Mouse (Mus musculus): ENCODE measurements around the gene Vsnl1.

- TF ChIP-seq CTCF (IDR thresholded peaks at IDR 0.05; ENCODE audit: low read depth, low read length) (no peak), EP300 (IDR thresholded peaks at IDR 0.05; ENCODE audit: insufficient read depth, low read depth, low read length) (no peak), POLR2A (IDR thresholded peaks at IDR 0.05; ENCODE audit: insufficient read depth, low read length) (no peak)
Observed at GRCm38 (mm10) chr12:11362435-11362834, 74.0 kb downstream of the Vsnl1 start.

Measured in ES-Bruce4 (cell line).